Mouse (Mus musculus) heart, embryonic 14.5 days (tissue): ENCODE data around the gene Wdfy4. TPM values are rescaled to one million over a fixed set of nuclear protein-coding genes. Genes with fewer than 3 reads are reported as not detected.

ENCODE experiments used
- ATAC-seq: fragments of 200-750 bp; cut with Nextera tagmentation; 2 replicates; pipeline ENCODE4 v1.8.0; 2017; ENCODE audit warnings: low read depth, moderate TSS enrichment; ENCODE audit not compliant: insufficient number of reproducible peaks, insufficient read depth, low FRiP score
- H3K27ac ChIP-seq, 2 experiments: fragments of 200-500 bp in 1 of 2; fragments of 300-500 bp in 1 of 2; sonication (generic) in 1 of 2; replicated peaks in 1 of 2; 2 replicates each; pipeline ENCODE4 v1.5.1; 2012 to 2014; ENCODE audit warnings: low read depth in 2 of 2, low read length in 2 of 2, control low read depth in 1 of 2, mild to moderate bottlenecking in 1 of 2, mixed read lengths in 1 of 2; ENCODE audit not compliant: control insufficient read depth in 1 of 2, insufficient read depth in 1 of 2
- H3K27me3 ChIP-seq: fragments of 300-500 bp; sonication (generic); 2 replicates; pipeline ENCODE4 v1.6.1; 2014; ENCODE audit warnings: mild to moderate bottlenecking, low read length, control low read depth; ENCODE audit not compliant: control insufficient read depth, insufficient read depth
- H3K36me3 ChIP-seq: fragments of 300-500 bp; sonication (generic); 2 replicates; pipeline ENCODE4 v1.6.1; 2014; ENCODE audit warnings: mild to moderate bottlenecking, control low read depth, low read length, mixed read lengths; ENCODE audit not compliant: control insufficient read depth, insufficient read depth
- H3K4me1 ChIP-seq, 2 experiments: fragments of 200-500 bp in 1 of 2; fragments of 300-500 bp in 1 of 2; sonication (generic) in 1 of 2; 2 replicates each; pipeline ENCODE4 v1.6.1; 2012 to 2014; ENCODE audit warnings: low read length in 2 of 2, control low read depth in 1 of 2, mixed read lengths in 1 of 2; ENCODE audit not compliant: control insufficient read depth in 2 of 2, insufficient read depth in 2 of 2
- H3K4me2 ChIP-seq: fragments of 300-500 bp; sonication (generic); 2 replicates; pipeline ENCODE4 v1.6.1; 2014; ENCODE audit warnings: mild to moderate bottlenecking, low read length
- H3K4me3 ChIP-seq, 2 experiments: fragments of 200-500 bp in 1 of 2; fragments of 300-500 bp in 1 of 2; sonication (generic) in 1 of 2; 2 replicates each; pipeline ENCODE4 v1.5.1; 2012 to 2014; ENCODE audit warnings: low read length in 2 of 2, mild to moderate bottlenecking in 2 of 2, control low read depth in 1 of 2, low read depth in 1 of 2, moderate library complexity in 1 of 2; ENCODE audit not compliant: control insufficient read depth in 1 of 2, insufficient read depth in 1 of 2
- H3K9ac ChIP-seq: fragments of 300-500 bp; sonication (generic); 2 replicates; pipeline ENCODE4 v1.6.1; 2014; ENCODE audit warnings: mild to moderate bottlenecking, low read length
- H3K9me3 ChIP-seq: fragments of 300-500 bp; sonication (generic); 2 replicates; pipeline ENCODE4 v1.6.1; 2016; ENCODE audit warnings: low read length, control low read depth; ENCODE audit not compliant: control insufficient read depth
- WGBS: fragments of 180-500 bp; shearing (Covaris S2); extraction: QIAGEN DNeasy Blood & Tissue Kit; methylation state at CpG from one replicate; pipeline ENCODE4 v1.1.7; 2014; 5-methylcytosine and 5-hydroxymethylcytosine counted together
- polyA plus RNA-seq: library from polyadenylated mRNA; unstranded; fragments of >200 nt; fragmentation: Nextera tagmentation; extraction: Ambion mirVana; gene quantifications from 2 replicates; pipeline ENCODE4 v1.2.1, GENCODE M21; 2014

Wdfy4 gene
- 0.31 and 0.38 TPM in 2 replicates for polyA plus RNA-seq

DNA sequence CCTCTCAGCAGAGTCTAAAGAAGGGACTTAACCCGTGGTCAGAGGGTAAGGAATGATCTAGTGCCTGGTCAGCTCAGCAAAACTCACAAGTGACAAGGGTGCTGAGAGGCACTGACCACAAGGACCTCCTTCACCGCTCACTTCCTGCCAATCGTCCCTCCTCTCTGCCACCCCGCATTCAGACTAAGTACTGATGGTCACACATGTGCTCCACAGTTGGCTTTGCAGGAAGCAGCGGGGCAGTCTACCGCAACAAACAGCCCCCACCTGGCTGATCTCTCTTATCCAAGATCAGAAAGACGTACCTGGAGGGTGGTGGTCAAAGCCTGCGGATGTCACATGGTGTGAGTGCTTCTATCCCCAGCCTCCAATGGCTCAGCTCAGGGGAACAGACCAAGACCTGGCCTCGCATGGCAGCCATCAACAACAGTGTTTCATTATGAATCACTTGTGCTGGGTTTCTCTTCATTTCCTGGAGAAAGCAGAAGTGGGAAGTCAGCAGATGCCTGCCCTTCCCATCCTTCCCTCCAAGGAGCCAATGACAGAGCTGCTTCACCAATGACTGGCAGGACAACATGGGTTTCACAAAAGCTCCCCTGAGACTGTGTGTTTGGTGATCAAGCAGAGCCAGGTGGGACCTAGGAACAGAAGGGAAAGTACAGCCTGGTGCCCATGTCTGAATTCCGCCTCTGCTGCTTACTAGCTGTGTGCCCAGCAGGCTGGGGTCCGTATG, at the start of gene Wdfy4:
Wdfy4 (minus strand) TSS at position 441 of the 733 bp plus-strand sequence.
- Histone ChIP-seq H3K4me3 (no peak within 1 kb of the TSS), H3K9ac (no peak within 1 kb of the TSS), H3K9me3 (no peaks in the 10 kb centered on the region), H3K36me3 (no peaks in the 10 kb centered on the region), H3K27ac (no peak within 1 kb of the TSS), H3K4me1 (no peaks in the 10 kb centered on the region), H3K4me2 (no peak within 1 kb of the TSS), H3K27me3 (no peaks in the 10 kb centered on the region)
- 78% methylated on average over 11 of the region's 11 CpGs for WGBS
- no peak for ATAC-seq

DNA sequence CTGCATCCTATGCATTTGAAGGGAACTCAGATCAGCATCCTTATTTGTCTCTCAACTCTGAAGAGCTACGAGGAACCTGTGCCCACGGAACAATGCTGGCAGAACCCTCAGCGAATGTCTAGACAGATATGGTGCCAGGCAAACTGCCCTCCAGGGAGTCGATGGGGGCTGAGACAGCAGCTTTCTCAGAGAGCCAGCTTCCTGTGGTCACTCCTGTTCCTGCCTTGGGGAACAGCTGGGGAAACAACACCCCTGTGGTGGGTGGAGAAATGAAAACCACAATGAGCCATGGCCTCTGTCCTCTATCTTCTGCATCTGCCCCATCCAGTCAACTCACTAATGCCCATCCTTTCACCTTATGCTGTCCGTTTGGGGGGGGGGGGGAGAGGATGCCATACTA, 46.7 kb upstream of the Wdfy4 start:
- H3K9me3 ChIP-seq = no peaks in the 10 kb centered on the region
- no peaks in the 10 kb centered on the region for H3K27me3 ChIP-seq
- no peak overlapping the region for H3K9ac ChIP-seq
- no peak overlapping the region for H3K4me2 ChIP-seq
- no peak overlapping the region for H3K4me3 ChIP-seq
- no peaks in the 10 kb centered on the region for H3K36me3 ChIP-seq
- 65% methylated on average over 5 of the region's 5 CpGs for WGBS
- ATAC-seq = no peak
- peaks cover 2 to 5% of the 10 kb centered on the region in 2 experiments; a peak in 2 of 4 replicates for H3K4me1 ChIP-seq
- no peak overlapping the region for H3K27ac ChIP-seq

DNA sequence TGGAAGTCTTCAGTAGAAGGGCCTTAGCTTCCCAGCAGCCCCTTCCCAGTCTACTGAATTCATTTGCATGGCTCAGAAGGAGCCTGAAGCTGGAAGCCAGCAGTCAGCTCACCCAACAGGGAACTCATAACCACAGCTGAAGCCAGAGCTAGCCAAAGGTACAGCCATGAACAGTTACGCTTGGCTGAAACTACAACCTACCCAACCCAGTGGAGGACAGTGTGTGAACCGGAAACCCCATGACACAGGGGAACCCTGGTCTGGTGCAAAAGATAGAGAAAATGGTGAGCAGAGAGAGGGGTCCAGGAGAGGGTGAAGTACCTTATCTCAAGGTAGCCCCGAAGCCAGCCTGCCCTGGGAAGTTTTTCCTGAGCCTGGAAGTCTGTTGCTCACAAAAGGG, 46.0 kb upstream of the Wdfy4 start:
- Histone ChIP-seq H3K27ac (no peak overlapping the region), H3K4me1 (peaks cover 2 to 5% of the 10 kb centered on the region in 2 experiments; a peak in 2 of 4 replicates), H3K9ac (no peak overlapping the region), H3K36me3 (no peaks in the 10 kb centered on the region), H3K4me2 (no peak overlapping the region), H3K9me3 (no peaks in the 10 kb centered on the region), H3K4me3 (no peak overlapping the region), H3K27me3 (no peaks in the 10 kb centered on the region)
- ATAC-seq = no peak
- WGBS = 75% methylated on average over 3 of the region's 3 CpGs

DNA sequence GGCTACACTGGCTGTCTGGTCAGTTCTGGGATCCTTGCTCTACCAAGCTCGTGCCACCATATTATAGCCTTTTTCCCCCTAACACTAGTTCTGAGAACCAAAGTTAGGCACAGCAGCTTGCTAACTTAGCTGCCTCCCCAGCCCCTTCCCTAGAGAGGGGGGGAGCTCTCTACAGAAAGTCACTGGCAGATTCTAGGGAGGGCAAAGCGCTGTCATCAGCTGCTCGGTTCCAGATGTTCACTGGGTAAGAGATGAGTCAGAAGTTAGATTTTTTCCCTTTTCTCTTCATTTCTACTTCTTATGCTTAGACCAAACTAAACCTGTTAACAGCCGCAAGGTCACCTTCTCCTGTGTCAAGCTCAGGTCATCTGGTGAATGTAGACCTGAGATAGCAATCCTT, 45.4 kb upstream of the Wdfy4 start:
- H3K27ac ChIP-seq = no peak overlapping the region
- no peaks in the 10 kb centered on the region for H3K27me3 ChIP-seq
- WGBS = 76% methylated on average over 4 of the region's 4 CpGs
- H3K36me3 ChIP-seq = no peaks in the 10 kb centered on the region
- H3K4me3 ChIP-seq = no peak overlapping the region
- no peaks in the 10 kb centered on the region for H3K9me3 ChIP-seq
- ATAC-seq = no peak
- no peak overlapping the region for H3K9ac ChIP-seq
- peaks cover 2 to 5% of the 10 kb centered on the region in 2 experiments; a peak in 2 of 4 replicates for H3K4me1 ChIP-seq
- no peak overlapping the region for H3K4me2 ChIP-seq

DNA sequence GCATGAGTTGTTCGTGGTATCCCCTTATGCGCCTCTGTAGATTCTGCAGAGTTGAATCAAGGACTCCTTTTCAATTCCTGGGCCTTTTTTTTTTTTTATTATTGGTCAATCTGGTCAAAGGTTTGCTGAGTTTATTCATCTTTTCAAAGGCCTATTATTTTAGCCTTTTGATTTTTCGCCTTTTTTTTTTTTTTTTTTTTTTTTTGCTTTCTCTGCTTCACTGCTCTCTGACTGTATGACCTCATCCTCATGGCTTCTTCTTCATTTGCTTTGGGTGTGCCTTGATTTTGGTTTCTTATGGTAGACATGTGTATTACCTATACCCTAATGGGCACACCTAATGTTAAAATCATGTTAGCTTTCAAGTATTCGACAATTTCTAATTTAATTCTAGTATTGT, 39.9 kb upstream of the Wdfy4 start:
- Histone ChIP-seq H3K27me3 (no peaks in the 10 kb centered on the region), H3K9me3 (no peaks in the 10 kb centered on the region), H3K4me2 (no peak overlapping the region), H3K36me3 (no peaks in the 10 kb centered on the region), H3K27ac (no peak overlapping the region), H3K4me1 (peaks cover 2 to 5% of the 10 kb centered on the region in 2 experiments; a peak in 2 of 4 replicates), H3K4me3 (no peak overlapping the region), H3K9ac (no peak overlapping the region)
- no peak for ATAC-seq
- 75% methylated on average over 4 of the region's 4 CpGs for WGBS

DNA sequence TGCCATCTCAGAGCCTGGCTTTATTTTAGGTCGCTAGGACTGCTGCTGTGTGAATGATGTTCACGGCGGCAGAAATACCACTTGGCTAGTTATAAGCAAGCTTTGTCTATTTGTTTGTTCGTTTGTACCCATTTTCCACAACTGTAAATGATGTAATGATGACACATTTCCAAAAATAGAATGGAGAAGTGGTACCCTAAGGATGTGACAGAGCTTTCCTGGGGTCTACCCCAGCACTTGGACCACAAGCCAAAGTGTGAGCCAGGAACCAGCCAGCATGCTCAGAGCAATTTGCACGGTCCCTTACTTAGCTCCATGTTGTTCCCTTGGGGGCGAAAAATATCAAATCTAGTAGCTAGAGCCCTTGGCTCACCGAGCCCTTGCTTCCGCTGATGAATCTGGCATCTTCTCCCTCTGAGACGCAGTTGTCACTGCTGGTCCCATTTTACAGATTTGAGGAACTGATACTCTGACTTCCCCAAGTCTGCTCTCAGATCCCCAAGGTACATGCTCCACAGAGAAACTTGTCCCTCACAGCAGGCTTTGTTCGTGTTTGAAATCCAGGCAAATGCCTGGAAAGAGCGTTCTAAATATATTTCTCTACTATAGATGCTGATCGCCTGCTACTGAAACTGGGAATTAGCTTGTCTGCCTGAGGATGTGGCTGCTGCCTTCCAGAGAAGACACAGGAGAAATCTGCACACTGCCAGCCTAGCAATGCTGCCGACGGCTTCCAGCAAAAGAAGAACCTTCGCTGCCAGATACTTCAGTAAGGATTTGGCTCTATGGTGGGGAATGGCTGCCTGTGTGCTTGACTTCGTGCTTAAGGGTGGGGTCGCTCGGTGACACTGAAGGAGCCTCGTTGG, 31.3 kb upstream of the Wdfy4 start:
- no peaks in the 10 kb centered on the region for H3K9me3 ChIP-seq
- H3K4me1 ChIP-seq = peaks cover 3 to 7% of the 10 kb centered on the region in 2 experiments; a peak in 3 of 4 replicates
- no peak overlapping the region for H3K4me3 ChIP-seq
- peaks cover 17% of the 10 kb centered on the region; the same call in 1 of the 2 replicates for H3K27me3 ChIP-seq
- no peaks in the 10 kb centered on the region for H3K36me3 ChIP-seq
- H3K4me2 ChIP-seq = no peak overlapping the region
- H3K27ac ChIP-seq = no peak overlapping the region
- WGBS = 74% methylated on average over 19 of the region's 19 CpGs
- H3K9ac ChIP-seq = no peak overlapping the region
- ATAC-seq = no peak

DNA sequence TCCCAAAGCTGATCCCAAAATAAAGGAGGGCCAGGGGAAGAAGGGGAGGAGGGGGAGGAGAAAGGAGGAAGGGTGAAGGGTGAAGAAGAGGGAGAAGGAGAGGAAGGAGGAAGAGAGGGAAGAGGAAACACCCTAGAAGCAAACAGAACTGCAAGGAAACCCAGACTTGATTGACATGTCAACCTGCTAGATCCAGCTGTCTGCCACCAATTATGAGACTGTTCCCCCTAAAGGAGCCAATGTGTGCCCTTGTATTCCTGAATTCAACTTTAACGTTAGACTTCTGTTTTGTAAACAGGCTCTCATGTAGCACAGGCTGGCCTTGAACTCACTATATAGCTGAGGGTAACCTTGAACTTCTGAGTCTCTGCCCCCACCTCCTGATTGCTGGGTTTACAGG, 29.9 kb upstream of the Wdfy4 start:
- Histone ChIP-seq H3K4me3 (no peak overlapping the region), H3K4me2 (no peak overlapping the region), H3K27ac (no peak overlapping the region), H3K9ac (no peak overlapping the region), H3K36me3 (no peaks in the 10 kb centered on the region), H3K27me3 (peaks cover 17% of the 10 kb centered on the region; the same call in 1 of the 2 replicates), H3K4me1 (peaks cover 3 to 7% of the 10 kb centered on the region in 2 experiments; a peak in 3 of 4 replicates), H3K9me3 (no peaks in the 10 kb centered on the region)
- no peak for ATAC-seq
- WGBS = 73% methylated on average over 1 of the region's 1 CpGs
